Mouse (Mus musculus) hematopoietic stem cell, adult 5-6 weeks (primary cell): ENCODE data around the gene Xaf1. TPM values are rescaled to one million over a fixed set of nuclear protein-coding genes. Genes with fewer than 3 reads are reported as not detected.

Source experiments
- ATAC-seq, 2 experiments: fragments of 125-278 bp in 1 of 2; replicated peaks in 1 of 2; 2 replicates each; pipeline ENCODE4 v1.8.0; 2016 to 2017; ENCODE audit warnings: inconsistent platforms in 2 of 2, mild to moderate bottlenecking in 2 of 2, moderate number of reproducible peaks in 2 of 2, low read depth in 1 of 2, moderate TSS enrichment in 1 of 2; ENCODE audit not compliant: low FRiP score in 2 of 2, poor library complexity in 2 of 2, severe bottlenecking in 2 of 2, insufficient read depth in 1 of 2, low TSS enrichment in 1 of 2
- total RNA-seq: library from RNA; stranded (forward); fragments of 172-1452, 232-1000 nt; gene quantifications from 2 replicates; pipeline ENCODE4 v1.2.3, GENCODE M21; 2017

Gene Xaf1
- total RNA-seq, 1 experiment from 2014 or later: 41.7 TPM

GRCm38 (mm10) chr11:72348563-72348962 is 47.1 kb downstream of the Xaf1 start:
- ATAC-seq: no peak

GRCm38 (mm10) chr11:72349016-72349415 is 47.6 kb downstream of the Xaf1 start:
- ATAC-seq: no peak

GRCm38 (mm10) chr11:72349652-72350051 is 48.2 kb downstream of the Xaf1 start:
- no peak for ATAC-seq

GRCm38 (mm10) chr11:72352272-72352671 is 50.8 kb downstream of the Xaf1 start:
- ATAC-seq: no peak

- no peak for ATAC-seq
Observed at GRCm38 (mm10) chr11:72353186-72353585, 51.8 kb downstream of the Xaf1 start.

GRCm38 (mm10) chr11:72354971-72355728 is 53.7 kb downstream of the Xaf1 start:
- peak; percentile 71 to 92; a peak in 3 of 4 replicates for ATAC-seq

GRCm38 (mm10) chr11:72361385-72362346 is 60.2 kb downstream of the Xaf1 start:
- peak; percentile 62 to 76 for ATAC-seq

- ATAC-seq: no peak
Observed at GRCm38 (mm10) chr11:72362347-72362741, 60.9 kb downstream of the Xaf1 start, which contains the start of gene Tekt1. Gene Tekt1 (minus strand): TSS chr11:72362442.

Other genes starting within 250 kb of the Xaf1 start
- not detected in 2 replicates for gene Pitpnm3, start 165.9 kb upstream of the Xaf1 start, total RNA-seq
- 0.50 and 1.2 TPM in 2 replicates for gene Gm43951, start 94.8 kb upstream of the Xaf1 start, total RNA-seq
- 28.3 and 40.3 TPM in 2 replicates for gene 4933427D14Rik, start 94.2 kb upstream of the Xaf1 start, total RNA-seq
- 25.6 and 33.7 TPM in 2 replicates for gene Txndc17, start 94.1 kb upstream of the Xaf1 start, total RNA-seq
- 23.0 and 24.4 TPM in 2 replicates for gene Med31, start 86.0 kb upstream of the Xaf1 start, total RNA-seq
- not detected in 2 replicates for gene Slc13a5, start 34.4 kb upstream of the Xaf1 start, total RNA-seq
- not detected in 2 replicates for gene Fbxo39, start 12.8 kb downstream of the Xaf1 start, total RNA-seq
- gene Tekt1, start 60.8 kb downstream of the Xaf1 start, total RNA-seq: not detected in 2 replicates
- gene Smtnl2, start 110.1 kb downstream of the Xaf1 start, total RNA-seq: 0.35 and 0.44 TPM in 2 replicates
- gene Ggt6, start 133.9 kb downstream of the Xaf1 start, total RNA-seq: not detected in 2 replicates
- 145 and 148 TPM in 2 replicates for gene Mybbp1a, start 139.7 kb downstream of the Xaf1 start, total RNA-seq
- 87.2 and 89.3 TPM in 2 replicates for gene Spns2, start 188.3 kb downstream of the Xaf1 start, total RNA-seq
- gene Spns3, start 248.9 kb downstream of the Xaf1 start, total RNA-seq: 15.2 and 23.5 TPM in 2 replicates